Comparison of ENCODE assay signal across 12 mouse cellular contexts in genomic region chr15:31426066-31426706, GRCm38 (mm10). TPM values are rescaled to one million over a fixed set of nuclear protein-coding genes. Genes with fewer than 3 reads are reported as not detected.
A peak's percentile ranks its signal among the peaks of the same experiment; 100 is the strongest.
DNase-seq lines count a peak whose midpoint lies in the region; ATAC-seq and TF ChIP-seq lines count a peak whose summit lies in the region.
"Had no signal": no experiment of that assay in that cellular context is flagged by ENCODE, and none has a peak within 500 bp of the region (broad histone marks: within the 10 kb centered on the region; RNA-seq: fewer than 3 reads in every experiment).

No protein-coding gene starts in this region.

- no peak overlapping the region for H3K27ac ChIP-seq in kidney, embryonic 15.5 days
- H3K27ac ChIP-seq in kidney, adult 2 months (ENCODE audit: insufficient read depth, low read depth, low read length), result no peak overlapping the region
- no peak overlapping the region for H3K27ac ChIP-seq in embryonic facial prominence, embryonic 14.5 days (replicated peaks; ENCODE audit: low read depth, low read length)
- H3K27ac ChIP-seq in thymus, adult 2 months (ENCODE audit: control insufficient read depth, insufficient read depth, low read length), result no peak overlapping the region

- no peaks in the 10 kb centered on the region for H3K36me3 ChIP-seq in kidney, embryonic 15.5 days
- H3K36me3 ChIP-seq in kidney, adult 2 months (ENCODE audit: control insufficient read depth, insufficient read depth, low read length), result no peaks in the 10 kb centered on the region
- no peaks in the 10 kb centered on the region for H3K36me3 ChIP-seq in C2C12 (ENCODE audit: control insufficient read depth, insufficient read depth)
- H3K36me3 ChIP-seq in embryonic facial prominence, embryonic 14.5 days (ENCODE audit: control insufficient read depth, insufficient read depth, low read length), result no peaks in the 10 kb centered on the region
- no peaks in the 10 kb centered on the region for H3K36me3 ChIP-seq in thymus, adult 2 months (ENCODE audit: control insufficient read depth, insufficient read depth, low read length)

- ATAC-seq in kidney, embryonic 15.5 days (replicated peaks; ENCODE audit: low FRiP score), result 0 out of 2 replicates have a peak, but pooled peaks have one; percentile 29
- ATAC-seq in embryonic facial prominence, embryonic 14.5 days (ENCODE audit: low read depth), result no peak; the same call in 1 of the 2 replicates

- 0 out of 2 replicates have a peak, but pooled peaks cover 5% of the 10 kb centered on the region for H3K4me1 ChIP-seq in kidney, embryonic 15.5 days
- no peaks in the 10 kb centered on the region for H3K4me1 ChIP-seq in kidney, adult 2 months (ENCODE audit: control insufficient read depth, insufficient read depth, low read length)
- H3K4me1 ChIP-seq in embryonic facial prominence, embryonic 14.5 days (ENCODE audit: control insufficient read depth, insufficient read depth, low read length), result no peaks in the 10 kb centered on the region
- H3K4me1 ChIP-seq in thymus, adult 2 months (replicated peaks; ENCODE audit: control insufficient read depth, insufficient read depth, low read length), result no peaks in the 10 kb centered on the region

- H3K4me3 ChIP-seq in kidney, embryonic 15.5 days (replicated peaks), result no peak overlapping the region
- no peak overlapping the region for H3K4me3 ChIP-seq in kidney, adult 2 months (ENCODE audit: insufficient read depth, low read depth, low read length)
- H3K4me3 ChIP-seq in C2C12 (ENCODE audit: insufficient read depth, poor library complexity, severe bottlenecking), result no peak overlapping the region
- H3K4me3 ChIP-seq in embryonic facial prominence, embryonic 14.5 days (ENCODE audit: low read depth, low read length), result no peak overlapping the region
- H3K4me3 ChIP-seq in thymus, adult 2 months (ENCODE audit: control insufficient read depth, insufficient read depth, low read length), result no peak overlapping the region

- H3K79me3 ChIP-seq in C2C12 (ENCODE audit: low read depth), result no peaks in the 10 kb centered on the region

- no peak overlapping the region for H3K4me2 ChIP-seq in kidney, embryonic 15.5 days
- H3K4me2 ChIP-seq in embryonic facial prominence, embryonic 14.5 days (ENCODE audit: low read depth, low read length), result no peak overlapping the region

- no peaks in the 10 kb centered on the region for H3K79me2 ChIP-seq in C2C12 (ENCODE audit: control insufficient read depth, insufficient read depth)

- no peaks in the 10 kb centered on the region for H3K27me3 ChIP-seq in kidney, embryonic 15.5 days
- no peaks in the 10 kb centered on the region for H3K27me3 ChIP-seq in kidney, adult 2 months (replicated peaks; ENCODE audit: control insufficient read depth, insufficient read depth, low read length)
- no peaks in the 10 kb centered on the region for H3K27me3 ChIP-seq in C2C12 (ENCODE audit: control insufficient read depth, insufficient read depth, insufficient read length)
- no peaks in the 10 kb centered on the region; the same call in 1 of the 2 replicates for H3K27me3 ChIP-seq in embryonic facial prominence, embryonic 14.5 days (replicated peaks; ENCODE audit: control insufficient read depth, insufficient read depth, low read length)
- H3K27me3 ChIP-seq in thymus, adult 2 months (ENCODE audit: control insufficient read depth, insufficient read depth, low read length), result no peaks in the 10 kb centered on the region

- no peak for TF ChIP-seq CTCF in kidney, adult 2 months (conservative IDR thresholded peaks at IDR 0.05; ENCODE audit: insufficient read depth, insufficient read length, low read depth, low read length)
- no peak for TF ChIP-seq CTCF in C2C12 (IDR thresholded peaks at IDR 0.05; ENCODE audit: control insufficient read depth, insufficient read depth, insufficient read length)
- TF ChIP-seq CTCF in thymus, adult 2 months (IDR thresholded peaks at IDR 0.05; ENCODE audit: borderline replicate concordance, control insufficient read depth, extremely low read depth, insufficient read depth, low read length, poor library complexity), result no peak

- no peak for DNase-seq in kidney, adult 2 months
- peak; percentile 16 for DNase-seq in embryonic facial prominence, embryonic 14.5 days (ENCODE audit: low spot score)
- peak; percentile 49 for DNase-seq in mesoderm, embryonic 11.5 days (ENCODE audit: low read depth, low spot score)
- no peak for DNase-seq in kidney, adult 9 months
- no peak for DNase-seq in cerebellum, adult 9-10 months
- no peak for DNase-seq in thymus, adult 2 months
- DNase-seq: cerebellum, postnatal 25 days; heart, adult 11 months; heart, postnatal 36 days; kidney, postnatal 36 days had no signal

- no peaks in the 10 kb centered on the region for H3K9me3 ChIP-seq in kidney, embryonic 15.5 days (replicated peaks)
- H3K9me3 ChIP-seq in embryonic facial prominence, embryonic 14.5 days (ENCODE audit: control insufficient read depth, low read length), result no peaks in the 10 kb centered on the region

- no peak overlapping the region for H3K9ac ChIP-seq in kidney, embryonic 15.5 days
- H3K9ac ChIP-seq in embryonic facial prominence, embryonic 14.5 days (ENCODE audit: low read depth, low read length), result 0 out of 2 replicates have a peak overlapping the region, but pooled peaks have one; percentile 16

- no peak overlapping the region for H3ac ChIP-seq in C2C12 (ENCODE audit: control insufficient read depth, insufficient read length, low read depth)

- WGBS in kidney, embryonic 15.5 days, result 24% methylated on average over 8 of the region's 8 CpGs
- WGBS in kidney, adult 2 months, result 37% methylated on average over 8 of the region's 8 CpGs
- 49% methylated on average over 8 of the region's 8 CpGs for WGBS in embryonic facial prominence, embryonic 14.5 days
- 26% methylated on average over 8 of the region's 8 CpGs for WGBS in thymus, adult 2 months

- no peak for TF ChIP-seq POLR2A in kidney, adult 2 months (IDR thresholded peaks at IDR 0.05; ENCODE audit: low read depth, low read length)
- no peak for TF ChIP-seq POLR2A in thymus, adult 2 months (IDR thresholded peaks at IDR 0.05; ENCODE audit: control insufficient read depth, extremely low read depth, insufficient read depth, low read length, poor library complexity)

TF ChIP-seq in C2C12, 6 proteins besides CTCF, POLR2A, EP300 and RAD21:
- TF ChIP-seq MYOD1 (IDR thresholded peaks at IDR 0.05; ENCODE audit: control insufficient read depth, insufficient read length, low read depth) (peak; percentile 93), USF1 (IDR thresholded peaks at IDR 0.05; ENCODE audit: low read depth) (no peak), FOSL1 (IDR thresholded peaks at IDR 0.05; ENCODE audit: insufficient read depth, low read length, poor library complexity, severe bottlenecking) (no peak), CEBPB (IDR thresholded peaks at IDR 0.05; ENCODE audit: low read depth) (no peak)

RNA-seq across cellular contexts. Expression of gene Ropn1l, which starts 27.4 kb away (rescaled TPM):
- 3.0 and 3.4 TPM in 2 replicates for polyA plus RNA-seq in kidney, embryonic 15.5 days (2015; fragmentation: Nextera tagmentation; extraction: Ambion mirVana)
- 5.6 and 6.9 TPM in 2 replicates for polyA plus RNA-seq in kidney, adult 2 months (2012; rRNA removed)
- polyA plus RNA-seq in C2C12 (2012; fragmentation: generic; extraction: Trizol), result 3.7 TPM
- 2.1 and 3.5 TPM in 2 replicates for polyA plus RNA-seq in embryonic facial prominence, embryonic 14.5 days (2014; fragmentation: Nextera tagmentation; extraction: Ambion mirVana)
- polyA plus RNA-seq in thymus, adult 2 months (2012; rRNA removed), result 0.92 and 1.1 TPM in 2 replicates

RNA-seq across cellular contexts. Expression of gene Ankrd33b, which starts 58.7 kb away (rescaled TPM):
- polyA plus RNA-seq in kidney, embryonic 15.5 days (2015; fragmentation: Nextera tagmentation; extraction: Ambion mirVana), result 6.2 and 6.5 TPM in 2 replicates
- polyA plus RNA-seq in kidney, adult 2 months (2012; rRNA removed), result 21.8 and 26.9 TPM in 2 replicates
- 6.1 TPM for polyA plus RNA-seq in C2C12 (2012; fragmentation: generic; extraction: Trizol)
- polyA plus RNA-seq in embryonic facial prominence, embryonic 14.5 days (2014; fragmentation: Nextera tagmentation; extraction: Ambion mirVana), result 1.0 and 1.1 TPM in 2 replicates
- 6.9 and 7.6 TPM in 2 replicates for polyA plus RNA-seq in thymus, adult 2 months (2012; rRNA removed)

Comparison
In these comparisons a context has a peak if more than half of its experiments do, and no peak if none do; other contexts are left out.
1. DNase-seq: peak in embryonic facial prominence, embryonic 14.5 days (single experiment) and mesoderm, embryonic 11.5 days (single experiment); none in kidney, adult 2 months (single experiment), kidney, adult 9 months (single experiment), cerebellum, adult 9-10 months (single experiment) and thymus, adult 2 months (single experiment).